Mouse (Mus musculus) kidney, adult 2 months (tissue): Measurements from ENCODE around the gene Glis1. TPM values are rescaled to one million over a fixed set of nuclear protein-coding genes. Genes with fewer than 3 reads are reported as not detected.

Source experiments
- DNase-seq: peaks from one replicate; pipeline ENCODE4 v3.0.0; 2021
- H3K27ac ChIP-seq: fragments of 200-500 bp; 2 replicates; pipeline ENCODE4 v1.5.1; 2012; ENCODE audit warnings: low read depth, low read length, control low read depth, inconsistent platforms; ENCODE audit not compliant: insufficient read depth
- H3K27me3 ChIP-seq: fragments of 200-500 bp; replicated peaks from 2 replicates; pipeline ENCODE4 v1.6.1; 2012; ENCODE audit warnings: mild to moderate bottlenecking, moderate library complexity, low read length, inconsistent platforms; ENCODE audit not compliant: control insufficient read depth, insufficient read depth
- H3K36me3 ChIP-seq: fragments of 200-500 bp; 2 replicates; pipeline ENCODE4 v1.6.1; 2012; ENCODE audit warnings: mild to moderate bottlenecking, moderate library complexity, low read length, inconsistent platforms; ENCODE audit not compliant: control insufficient read depth, insufficient read depth
- H3K4me1 ChIP-seq: fragments of 200-500 bp; 2 replicates; pipeline ENCODE4 v1.6.1; 2011; ENCODE audit warnings: low read length; ENCODE audit not compliant: control insufficient read depth, insufficient read depth
- H3K4me3 ChIP-seq: fragments of 200-500 bp; 2 replicates; pipeline ENCODE4 v1.5.1; 2011; ENCODE audit warnings: mild to moderate bottlenecking, low read depth, low read length, control low read depth; ENCODE audit not compliant: insufficient read depth
- CTCF ChIP-seq: fragments of 200-500 bp; conservative IDR thresholded peaks from 2 replicates; pipeline ENCODE4 v1.5.1; 2011; ENCODE audit warnings: low read depth, mild to moderate bottlenecking, control low read depth, low read length, moderate library complexity, mixed read lengths; ENCODE audit not compliant: insufficient read depth, insufficient read length
- POLR2A ChIP-seq: fragments of 200-500 bp; IDR thresholded peaks from one replicate; pipeline ENCODE4 v1.6.1; 2011; ENCODE audit warnings: low read depth, low read length, control low read depth
- WGBS: fragments of 180-500 bp; shearing (Covaris S2); methylation state at CpG from one replicate; pipeline ENCODE4 v1.1.7; 2018; 5-methylcytosine and 5-hydroxymethylcytosine counted together
- polyA plus RNA-seq: library from polyadenylated mRNA; depleted of rRNA; stranded (reverse); fragments of >200 nt; gene quantifications from 2 replicates; pipeline ENCODE4 v1.2.3, GENCODE M21; 2012

The Glis1 gene
- polyA plus RNA-seq, 1 experiment: 15.2 TPM

DNA sequence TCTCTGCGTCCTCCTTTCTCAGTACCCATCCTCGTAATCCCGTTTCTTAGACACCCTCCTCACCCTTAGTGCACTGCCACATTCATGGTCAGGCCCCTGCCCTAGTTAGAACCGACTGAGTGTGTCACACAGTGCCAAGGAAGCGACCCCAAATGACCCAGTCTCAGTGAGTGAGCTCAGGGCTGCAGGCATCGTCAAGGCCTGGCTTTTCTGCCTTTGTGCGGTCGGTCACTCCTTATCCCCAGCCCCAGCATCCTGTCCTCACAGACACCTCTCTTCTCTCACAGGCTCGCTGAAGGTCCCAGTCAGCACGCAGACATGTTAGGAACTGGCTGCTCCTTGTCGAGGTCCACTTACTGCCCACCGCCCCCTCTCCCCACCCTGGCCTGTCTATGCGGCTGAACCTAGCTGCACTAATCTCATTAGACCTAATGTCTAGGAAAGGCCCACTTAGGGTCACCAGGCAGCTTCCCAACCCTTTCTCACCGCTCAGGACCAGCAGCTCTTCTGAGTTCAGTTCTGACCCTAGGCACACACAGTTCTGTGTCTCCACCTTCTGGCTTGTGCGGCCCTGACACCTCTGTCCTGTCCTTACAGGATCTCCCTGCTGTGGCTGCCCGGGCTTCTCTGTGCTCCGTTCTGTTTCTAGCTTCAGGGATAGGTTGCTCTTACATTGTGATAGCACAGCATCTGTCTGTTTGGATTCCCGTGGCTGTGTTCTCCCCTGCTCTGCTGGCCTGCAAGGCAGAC, 18.1 kb downstream of the Glis1 start:
- TF ChIP-seq POLR2A: no peak
- no peak; the same call in 1 of the 2 replicates for TF ChIP-seq CTCF
- H3K4me1 ChIP-seq: peaks cover 24% of the 10 kb centered on the region; the same call in 1 of the 2 replicates
- 56% methylated on average over 18 of the region's 18 CpGs for WGBS
- no peaks in the 10 kb centered on the region for H3K27me3 ChIP-seq
- H3K36me3 ChIP-seq: no peaks in the 10 kb centered on the region
- peak; percentile 35 for DNase-seq
- H3K27ac ChIP-seq: no peak overlapping the region
- H3K4me3 ChIP-seq: no peak overlapping the region

DNA sequence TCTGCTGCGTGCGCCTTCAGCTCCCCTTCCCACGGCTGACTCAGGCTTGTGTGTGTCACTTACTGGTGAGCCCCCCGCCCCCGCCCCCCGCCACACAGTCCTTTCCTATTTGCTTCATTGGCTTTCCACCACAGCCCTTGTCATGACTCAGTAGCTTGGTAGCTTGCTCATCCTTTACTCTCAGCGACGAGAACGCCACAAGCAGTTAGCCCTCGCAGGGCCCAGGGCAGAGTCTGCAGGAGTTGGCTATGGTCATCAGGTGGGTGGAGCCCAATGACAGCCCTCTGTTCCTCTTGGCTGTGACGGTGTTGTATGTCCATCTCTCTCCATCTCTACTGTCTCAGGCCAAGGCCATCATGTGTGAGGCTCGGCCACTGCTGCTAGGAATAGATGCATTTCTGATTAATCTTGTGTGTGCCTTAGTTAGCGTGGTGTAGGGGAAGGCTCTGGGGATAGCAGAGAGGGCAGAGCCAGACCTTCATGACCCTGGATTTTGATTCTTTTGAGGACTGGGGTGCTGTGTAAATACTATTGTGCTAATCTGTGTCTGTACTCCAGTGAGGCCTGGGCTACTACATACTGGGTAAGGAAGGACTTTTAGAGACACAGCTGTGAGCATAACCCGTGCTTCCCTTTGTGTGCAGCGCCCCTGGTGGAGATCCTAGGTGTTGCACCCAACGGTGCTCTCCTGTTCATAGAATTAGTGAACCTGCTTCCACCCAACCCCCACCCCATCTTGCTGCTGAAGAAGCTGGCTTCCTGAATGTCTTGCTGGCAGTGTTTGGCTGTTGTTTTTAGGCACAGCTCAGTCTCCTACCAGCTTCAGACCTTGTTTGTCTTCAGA, 19.0 kb downstream of the Glis1 start:
- WGBS: 45% methylated on average over 16 of the region's 16 CpGs
- H3K36me3 ChIP-seq: no peaks in the 10 kb centered on the region
- peak; percentile 85 for TF ChIP-seq CTCF
- no peak for TF ChIP-seq POLR2A
- no peak overlapping the region for H3K4me3 ChIP-seq
- no peaks in the 10 kb centered on the region for H3K27me3 ChIP-seq
- DNase-seq: peak; percentile 89
- peaks cover 24% of the 10 kb centered on the region; the same call in 1 of the 2 replicates for H3K4me1 ChIP-seq
- no peak overlapping the region for H3K27ac ChIP-seq

DNA sequence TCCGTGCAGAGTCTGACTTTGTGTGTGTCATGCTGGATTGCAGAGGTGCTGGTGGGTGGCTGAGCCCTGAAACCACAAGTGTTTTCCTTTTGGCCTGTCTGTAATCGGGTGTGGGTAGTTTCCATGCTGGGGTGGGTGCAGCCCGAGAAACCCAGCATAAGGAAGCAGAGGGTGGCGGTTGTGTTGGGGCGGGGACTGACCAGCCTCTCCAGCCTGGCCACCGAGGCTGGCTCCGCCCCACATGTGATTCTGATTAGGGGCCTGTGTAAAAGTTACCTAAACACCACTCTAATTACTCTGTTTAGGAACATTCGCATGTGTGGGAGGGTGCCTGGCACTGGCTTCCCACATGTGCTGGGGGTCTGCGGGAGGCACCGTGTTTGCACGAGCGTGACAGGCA, 23.2 kb downstream of the Glis1 start:
- H3K27ac ChIP-seq: no peak overlapping the region
- WGBS: 43% methylated on average over 12 of the region's 12 CpGs

DNA sequence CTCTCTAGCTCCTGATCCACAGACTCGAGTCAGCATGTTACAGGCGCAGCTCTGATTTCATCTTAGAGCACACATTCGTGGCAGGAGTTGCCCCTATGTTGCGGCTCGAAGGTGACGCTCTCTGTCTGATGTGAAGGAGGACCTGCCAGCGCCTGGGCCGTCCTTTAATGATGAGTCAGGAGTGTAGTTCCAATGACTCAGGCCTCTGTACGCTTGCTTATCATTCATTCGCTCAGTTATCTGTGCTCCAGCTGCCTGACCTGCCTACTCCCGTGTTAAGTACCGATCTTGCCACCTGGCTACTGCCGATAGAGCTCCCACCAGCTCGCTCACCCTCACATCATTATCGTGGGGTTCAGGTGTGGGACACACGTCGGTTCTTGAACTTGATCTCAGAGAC, 24.5 kb downstream of the Glis1 start:
- WGBS: 82% methylated on average over 17 of the region's 17 CpGs
- Histone ChIP-seq H3K4me3 (no peak overlapping the region), H3K27ac (no peak overlapping the region), H3K36me3 (no peaks in the 10 kb centered on the region), H3K4me1 (peaks cover 10% of the 10 kb centered on the region; the same call in 1 of the 2 replicates), H3K27me3 (no peaks in the 10 kb centered on the region)
- TF ChIP-seq CTCF (no peak), POLR2A (no peak)
- DNase-seq: no peak

More for the DNA sequence above, 23.2 kb downstream of the Glis1 start:
- no peak for TF ChIP-seq CTCF
- TF ChIP-seq POLR2A: no peak
- H3K4me3 ChIP-seq: no peak overlapping the region
- H3K36me3 ChIP-seq: no peaks in the 10 kb centered on the region
- DNase-seq: no peak
- no peaks in the 10 kb centered on the region for H3K27me3 ChIP-seq
- peaks cover 13% of the 10 kb centered on the region; the same call in 1 of the 2 replicates for H3K4me1 ChIP-seq

DNA sequence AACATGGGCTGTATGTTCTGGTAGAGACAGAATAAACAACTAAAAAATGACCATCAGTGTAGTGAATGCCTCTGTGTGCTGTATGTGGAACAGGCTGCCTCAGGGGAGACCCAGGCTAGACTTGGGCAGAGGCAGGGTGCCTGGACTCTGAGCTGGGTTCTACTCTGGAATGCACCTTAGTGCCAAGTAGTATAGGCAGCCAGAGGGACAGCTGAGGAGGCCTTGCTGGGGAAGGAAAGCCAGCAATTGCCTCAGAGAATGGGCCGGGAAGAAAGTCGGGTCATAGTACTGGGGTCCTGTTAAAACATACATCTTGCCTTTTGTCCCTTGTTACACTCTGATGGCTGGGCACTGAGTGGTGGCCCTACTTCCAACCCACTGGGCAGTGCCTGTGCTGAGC, 25.1 kb downstream of the Glis1 start:
- Histone ChIP-seq H3K27ac (no peak overlapping the region), H3K4me1 (peaks cover 10% of the 10 kb centered on the region; the same call in 1 of the 2 replicates), H3K36me3 (no peaks in the 10 kb centered on the region), H3K4me3 (no peak overlapping the region), H3K27me3 (no peaks in the 10 kb centered on the region)
- 56% methylated on average over 2 of the region's 2 CpGs for WGBS
- no peak for TF ChIP-seq CTCF
- no peak for TF ChIP-seq POLR2A
- DNase-seq: peak; percentile 66

DNA sequence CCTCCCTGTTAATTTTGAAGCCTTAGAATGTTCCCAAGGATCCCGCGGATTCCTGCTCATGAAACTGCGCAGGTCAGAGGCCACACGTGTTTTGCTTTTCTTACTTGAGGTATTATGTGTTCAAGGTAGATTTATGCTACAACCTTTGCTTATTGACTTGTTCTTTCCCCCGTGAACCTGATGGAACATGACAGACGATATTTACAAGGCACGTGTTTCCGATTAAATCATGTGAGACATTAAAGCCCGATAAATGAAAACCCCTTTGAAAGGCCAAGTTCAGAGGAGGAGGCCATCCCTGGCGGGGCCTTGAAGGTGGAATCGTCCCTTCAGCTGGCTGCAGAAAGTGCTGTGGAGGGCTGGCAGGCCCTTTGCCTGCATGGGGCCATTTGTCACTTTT, 26.1 kb downstream of the Glis1 start:
- H3K4me3 ChIP-seq: no peak overlapping the region
- TF ChIP-seq CTCF: no peak
- no peak for TF ChIP-seq POLR2A
- 65% methylated on average over 11 of the region's 11 CpGs for WGBS
- H3K27ac ChIP-seq: no peak overlapping the region
- DNase-seq: no peak
- no peaks in the 10 kb centered on the region for H3K36me3 ChIP-seq
- H3K4me1 ChIP-seq: peaks cover 10% of the 10 kb centered on the region; the same call in 1 of the 2 replicates
- no peaks in the 10 kb centered on the region for H3K27me3 ChIP-seq

DNA sequence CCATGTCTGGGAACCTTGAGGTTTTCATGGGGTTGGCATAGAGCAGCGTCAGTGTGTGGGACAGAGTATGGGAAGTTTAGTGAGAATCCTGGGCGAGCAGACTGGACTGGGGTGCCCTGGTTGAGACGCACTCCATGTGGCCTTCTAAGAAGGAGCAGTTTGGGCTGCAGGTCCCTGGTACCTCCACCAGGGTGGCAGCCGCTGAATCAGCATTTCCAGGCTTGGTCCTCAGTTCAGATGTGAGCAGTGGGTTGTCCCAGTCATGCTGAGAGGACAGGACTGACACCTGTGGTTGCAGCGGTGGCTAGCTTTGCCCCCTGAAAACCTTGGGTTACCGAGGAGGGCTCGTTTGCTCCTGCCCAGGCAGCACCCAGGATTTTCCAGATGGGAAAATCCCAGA, 33.4 kb downstream of the Glis1 start:
- H3K27ac ChIP-seq: no peak overlapping the region
- no peak overlapping the region for H3K4me3 ChIP-seq
- no peaks in the 10 kb centered on the region for H3K36me3 ChIP-seq
- WGBS: 65% methylated on average over 7 of the region's 7 CpGs
- H3K4me1 ChIP-seq: peaks cover 6% of the 10 kb centered on the region; the same call in 1 of the 2 replicates
- DNase-seq: no peak
- no peaks in the 10 kb centered on the region for H3K27me3 ChIP-seq
- no peak for TF ChIP-seq POLR2A
- no peak; the same call in 1 of the 2 replicates for TF ChIP-seq CTCF
